9 mouse cellular contexts compared by ENCODE assay signal in the genomic region with DNA sequence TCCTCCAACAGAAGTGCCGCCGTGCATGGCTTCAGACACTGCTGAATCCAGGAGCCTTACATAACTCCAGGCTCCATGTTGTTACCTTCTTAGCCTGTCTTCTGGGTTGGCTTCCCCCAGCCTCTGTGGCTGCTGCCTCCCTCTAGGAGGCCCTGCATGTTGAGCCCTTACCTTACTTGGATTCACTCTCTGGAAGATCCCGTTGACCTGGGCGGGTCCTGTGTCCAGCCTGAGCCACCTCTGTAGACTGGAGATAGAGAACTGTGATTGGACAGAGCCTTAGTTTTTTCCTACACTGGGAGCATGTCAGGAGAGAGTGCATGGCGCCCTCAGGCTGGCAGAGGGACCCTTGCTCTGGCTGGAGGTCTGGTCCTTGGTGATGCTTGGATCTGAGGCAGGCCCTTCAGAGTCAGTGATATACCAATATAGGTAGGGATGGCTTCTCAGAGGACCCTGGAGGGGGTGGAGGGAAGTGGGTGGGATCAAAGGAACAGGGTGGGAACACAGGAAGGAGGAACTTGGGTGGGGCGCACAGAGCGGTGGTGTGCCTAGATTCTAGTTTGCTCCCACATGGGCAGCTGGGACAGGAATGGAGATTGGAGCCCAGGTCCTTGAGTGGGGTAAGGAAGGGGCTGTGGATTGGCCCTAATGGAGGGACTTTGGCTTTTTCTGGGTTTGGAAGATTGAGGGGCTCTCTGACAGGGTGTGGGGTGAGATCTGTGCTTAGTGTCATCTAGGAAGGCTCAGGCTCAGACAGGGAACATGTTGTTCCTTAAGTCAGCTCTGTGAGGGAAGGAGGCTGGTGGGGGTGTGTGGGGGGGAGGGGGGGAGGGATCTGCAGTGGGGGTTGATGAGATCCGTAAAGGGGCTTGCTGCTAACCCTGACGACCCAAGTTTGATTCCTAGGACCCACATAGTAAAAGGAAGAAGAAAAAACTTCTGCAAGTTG. TPM values are rescaled to one million over a fixed set of nuclear protein-coding genes. Genes with fewer than 3 reads are reported as not detected.
DNase-seq lines count a peak whose midpoint lies in the region; ATAC-seq lines count a peak whose summit lies in the region.
"Had no signal": no experiment of that assay in that cellular context is flagged by ENCODE, and none has a peak within 500 bp of the region (broad histone marks: within the 10 kb centered on the region; RNA-seq: fewer than 3 reads in every experiment).

No protein-coding gene starts in this region.

- 86% methylated on average over 9 of the region's 9 CpGs for WGBS in forebrain, embryonic 10.5 days
- WGBS in forebrain, embryonic 16.5 days, result 82% methylated on average over 9 of the region's 9 CpGs
- 73% methylated on average over 9 of the region's 9 CpGs for WGBS in liver, embryonic 13.5 days (ENCODE audit: insufficient replicate concordance)
- 68% methylated on average over 9 of the region's 9 CpGs for WGBS in intestine, embryonic 16.5 days

- no peak overlapping the region for H3K9ac ChIP-seq in forebrain, embryonic 16.5 days (replicated peaks; ENCODE audit: low read depth, low read length)
- H3K9ac ChIP-seq in liver, embryonic 13.5 days, result no peak overlapping the region
- 0 out of 2 replicates have a peak overlapping the region, but pooled peaks have one; percentile 17 for H3K9ac ChIP-seq in intestine, embryonic 16.5 days (ENCODE audit: low read depth, low read length)
- H3K9ac ChIP-seq: embryonic facial prominence, embryonic 12.5 days had no signal

- peak overlapping the region; percentile 11; the same call in 1 of the 2 replicates for H3K27ac ChIP-seq in forebrain, embryonic 10.5 days
- no peak overlapping the region for H3K27ac ChIP-seq in forebrain, embryonic 16.5 days (ENCODE audit: low read length)
- peak overlapping the region; percentile 21; the same call in 1 of the 2 replicates for H3K27ac ChIP-seq in liver, embryonic 13.5 days
- peak overlapping the region; percentile 73; the same call in 1 of the 2 replicates for H3K27ac ChIP-seq in intestine, embryonic 16.5 days (ENCODE audit: low read length)
- H3K27ac ChIP-seq: embryonic facial prominence, embryonic 12.5 days had no signal

- H3K27me3 ChIP-seq in forebrain, embryonic 10.5 days (ENCODE audit: poor library complexity, severe bottlenecking), result no peaks in the 10 kb centered on the region
- H3K27me3 ChIP-seq in forebrain, embryonic 16.5 days (replicated peaks; ENCODE audit: control insufficient read depth, insufficient read depth, low read length), result no peaks in the 10 kb centered on the region
- no peaks in the 10 kb centered on the region for H3K27me3 ChIP-seq in liver, embryonic 13.5 days
- no peaks in the 10 kb centered on the region for H3K27me3 ChIP-seq in intestine, embryonic 16.5 days (replicated peaks; ENCODE audit: control insufficient read depth, insufficient read depth, low read length)
- H3K27me3 ChIP-seq: embryonic facial prominence, embryonic 12.5 days had no signal

- no peak for ATAC-seq in forebrain, embryonic 16.5 days
- ATAC-seq in liver, embryonic 13.5 days (ENCODE audit: low read depth), result no peak
- ATAC-seq in intestine, embryonic 16.5 days, result no peak

- no peak overlapping the region for H3K4me3 ChIP-seq in forebrain, embryonic 10.5 days
- no peak overlapping the region for H3K4me3 ChIP-seq in forebrain, embryonic 16.5 days (replicated peaks; ENCODE audit: low read length)
- H3K4me3 ChIP-seq in liver, embryonic 13.5 days (replicated peaks), result no peak overlapping the region
- no peak overlapping the region for H3K4me3 ChIP-seq in intestine, embryonic 16.5 days (ENCODE audit: low read length)
- H3K4me3 ChIP-seq: embryonic facial prominence, embryonic 12.5 days had no signal

- H3K4me2 ChIP-seq in forebrain, embryonic 16.5 days (ENCODE audit: low read length), result no peak overlapping the region
- no peak overlapping the region for H3K4me2 ChIP-seq in liver, embryonic 13.5 days
- no peak overlapping the region for H3K4me2 ChIP-seq in intestine, embryonic 16.5 days (ENCODE audit: low read depth, low read length)
- H3K4me2 ChIP-seq: embryonic facial prominence, embryonic 12.5 days had no signal

- H3K36me3 ChIP-seq in forebrain, embryonic 10.5 days (replicated peaks), result peaks cover 4% of the 10 kb centered on the region; the same call in 1 of the 2 replicates
- no peaks in the 10 kb centered on the region for H3K36me3 ChIP-seq in forebrain, embryonic 16.5 days (ENCODE audit: control insufficient read depth, insufficient read depth)
- peaks cover 4% of the 10 kb centered on the region; the same call in 1 of the 2 replicates for H3K36me3 ChIP-seq in liver, embryonic 13.5 days
- H3K36me3 ChIP-seq in intestine, embryonic 16.5 days (ENCODE audit: control insufficient read depth, insufficient read depth, low read length), result no peaks in the 10 kb centered on the region
- H3K36me3 ChIP-seq: embryonic facial prominence, embryonic 12.5 days had no signal

- no peak for DNase-seq in forebrain, embryonic 10.5 days (ENCODE audit: extremely low spot score, low spot score)
- no peak for DNase-seq in liver, embryonic 13.5 days
- no peak for DNase-seq in liver
- DNase-seq in lung, postnatal 4 days, result peak; percentile 48 to 58
- no peak for DNase-seq in thymus, postnatal 10 days (ENCODE audit: low spot score in 2 of 2)
- DNase-seq in left cerebral cortex, adult 11 months (ENCODE audit: low spot score), result no peak

- H3K4me1 ChIP-seq in forebrain, embryonic 10.5 days, result peaks cover 47% of the 10 kb centered on the region
- peaks cover 6% of the 10 kb centered on the region; the same call in 1 of the 2 replicates for H3K4me1 ChIP-seq in forebrain, embryonic 16.5 days (replicated peaks; ENCODE audit: control insufficient read depth, insufficient read depth, low read length)
- H3K4me1 ChIP-seq in liver, embryonic 13.5 days (replicated peaks), result peaks cover 95% of the 10 kb centered on the region
- H3K4me1 ChIP-seq in intestine, embryonic 16.5 days (ENCODE audit: control insufficient read depth, insufficient read depth, low read length), result peaks cover 29% of the 10 kb centered on the region

- no peaks in the 10 kb centered on the region for H3K9me3 ChIP-seq in forebrain, embryonic 10.5 days
- H3K9me3 ChIP-seq in forebrain, embryonic 16.5 days (ENCODE audit: control insufficient read depth, low read length), result no peaks in the 10 kb centered on the region
- H3K9me3 ChIP-seq in liver, embryonic 13.5 days (replicated peaks), result no peaks in the 10 kb centered on the region
- H3K9me3 ChIP-seq in intestine, embryonic 16.5 days (ENCODE audit: control insufficient read depth, low read length), result no peaks in the 10 kb centered on the region
- H3K9me3 ChIP-seq: embryonic facial prominence, embryonic 12.5 days had no signal

RNA-seq across cellular contexts. Expression of a gene that starts 12.0 kb away (rescaled TPM):
- polyA plus RNA-seq in forebrain, embryonic 10.5 days (2016; fragmentation: Nextera tagmentation; extraction: Ambion mirVana), result 36.7 and 37.7 TPM in 2 replicates
- 27.9 and 30.2 TPM in 2 replicates for polyA plus RNA-seq in forebrain, embryonic 16.5 days (2015; fragmentation: Nextera tagmentation; extraction: Ambion mirVana)
- 35.4 and 36.0 TPM in 2 replicates for polyA plus RNA-seq in liver, embryonic 13.5 days (2015; fragmentation: Nextera tagmentation; extraction: Ambion mirVana)
- 47.4 and 52.0 TPM in 2 replicates for polyA plus RNA-seq in intestine, embryonic 16.5 days (2015; fragmentation: Nextera tagmentation; extraction: Ambion mirVana)

RNA-seq across cellular contexts. Expression of a gene that starts 32.9 kb away (rescaled TPM):
- polyA plus RNA-seq in forebrain, embryonic 10.5 days (2016; fragmentation: Nextera tagmentation; extraction: Ambion mirVana), result 0.30 TPM in 1 of 2 replicates, not detected in the other
- 4.6 and 5.8 TPM in 2 replicates for polyA plus RNA-seq in forebrain, embryonic 16.5 days (2015; fragmentation: Nextera tagmentation; extraction: Ambion mirVana)
- 0.23 and 0.30 TPM in 2 replicates for polyA plus RNA-seq in liver, embryonic 13.5 days (2015; fragmentation: Nextera tagmentation; extraction: Ambion mirVana)
- 2.7 and 2.9 TPM in 2 replicates for polyA plus RNA-seq in intestine, embryonic 16.5 days (2015; fragmentation: Nextera tagmentation; extraction: Ambion mirVana)

RNA-seq across cellular contexts. Expression of a gene that starts 36.1 kb away (rescaled TPM):
- polyA plus RNA-seq in forebrain, embryonic 10.5 days (2016; fragmentation: Nextera tagmentation; extraction: Ambion mirVana), result 0.48 TPM in 1 of 2 replicates, not detected in the other
- 0.75 and 1.4 TPM in 2 replicates for polyA plus RNA-seq in forebrain, embryonic 16.5 days (2015; fragmentation: Nextera tagmentation; extraction: Ambion mirVana)
- 0.33 and 0.60 TPM in 2 replicates for polyA plus RNA-seq in liver, embryonic 13.5 days (2015; fragmentation: Nextera tagmentation; extraction: Ambion mirVana)
- 1.3 and 1.5 TPM in 2 replicates for polyA plus RNA-seq in intestine, embryonic 16.5 days (2015; fragmentation: Nextera tagmentation; extraction: Ambion mirVana)

RNA-seq across cellular contexts. Expression of a gene that starts 37.7 kb away (rescaled TPM):
- polyA plus RNA-seq in forebrain, embryonic 10.5 days (2016; fragmentation: Nextera tagmentation; extraction: Ambion mirVana), result 41.7 and 42.0 TPM in 2 replicates
- polyA plus RNA-seq in forebrain, embryonic 16.5 days (2015; fragmentation: Nextera tagmentation; extraction: Ambion mirVana), result 34.7 and 36.7 TPM in 2 replicates
- polyA plus RNA-seq in liver, embryonic 13.5 days (2015; fragmentation: Nextera tagmentation; extraction: Ambion mirVana), result 14.1 and 15.7 TPM in 2 replicates
- polyA plus RNA-seq in intestine, embryonic 16.5 days (2015; fragmentation: Nextera tagmentation; extraction: Ambion mirVana), result 26.6 and 26.8 TPM in 2 replicates

RNA-seq across cellular contexts. Expression of a gene that starts 54.4 kb away (rescaled TPM):
- polyA plus RNA-seq in forebrain, embryonic 10.5 days (2016; fragmentation: Nextera tagmentation; extraction: Ambion mirVana), result 47.2 and 48.9 TPM in 2 replicates
- 52.6 and 62.5 TPM in 2 replicates for polyA plus RNA-seq in forebrain, embryonic 16.5 days (2015; fragmentation: Nextera tagmentation; extraction: Ambion mirVana)
- polyA plus RNA-seq in liver, embryonic 13.5 days (2015; fragmentation: Nextera tagmentation; extraction: Ambion mirVana), result 15.8 and 20.2 TPM in 2 replicates
- 28.5 and 30.4 TPM in 2 replicates for polyA plus RNA-seq in intestine, embryonic 16.5 days (2015; fragmentation: Nextera tagmentation; extraction: Ambion mirVana)

Comparison
In these comparisons a context has a peak if more than half of its experiments do, and no peak if none do; other contexts are left out.
1. DNase-seq: peak in lung, postnatal 4 days (2 of 2); none in forebrain, embryonic 10.5 days (single experiment), liver, embryonic 13.5 days (single experiment), liver (single experiment), thymus, postnatal 10 days (0 of 2) and left cerebral cortex, adult 11 months (single experiment).